Mouse (Mus musculus) stomach, postnatal 0 days (tissue): ENCODE results near the gene Rnh1.

Experiments
- CTCF ChIP-seq: IDR thresholded peaks from 2 replicates; pipeline ENCODE4 v1.5.1; 2016; ENCODE audit warnings: antibody characterized with exemption, low read depth, mild to moderate bottlenecking, moderate library complexity
- EP300 ChIP-seq: optimal IDR thresholded peaks from 2 replicates; pipeline ENCODE3; 2016; ENCODE audit warnings: antibody characterized with exemption

- no peak for TF ChIP-seq CTCF
- no peak for TF ChIP-seq EP300
Measured at GRCm38 (mm10) chr7:141169866-141170265, 2.8 kb downstream of the Rnh1 start.
